Mouse (Mus musculus) heart, postnatal 25 days (tissue): Measurements from ENCODE around the gene Ift22. TPM values are rescaled to one million over a fixed set of nuclear protein-coding genes. Genes with fewer than 3 reads are reported as not detected.

ENCODE experiments used
- total RNA-seq, 2 experiments: library from RNA; stranded (reverse); gene quantifications; 2 replicates each; pipeline ENCODE4 v1.2.3; 2021

Ift22 gene
- total RNA-seq, 2 experiments from 2014 or later: 8.8 to 8.9 TPM

Other genes with a start within 250 kb of the Ift22 start
- not detected for gene Myl10, start 215.0 kb upstream of the Ift22 start, total RNA-seq
- gene Col26a1, start 24.9 kb upstream of the Ift22 start, total RNA-seq: 1 to 10 TPM; 2.7 to 2.8 TPM
- gene Fis1, start 45.1 kb downstream of the Ift22 start, total RNA-seq: 100 to 1,000 TPM; 172 to 177 TPM
- gene Cldn15, start 58.5 kb downstream of the Ift22 start, total RNA-seq: 10 to 100 TPM in 1 of 2 experiments, 1 to 10 TPM in 1; 8.9 to 10.4 TPM
- gene Plod3, start 78.9 kb downstream of the Ift22 start, total RNA-seq: 10 to 100 TPM; 37.5 to 40.4 TPM
- 10 to 100 TPM; 57.2 to 67.0 TPM for gene Znhit1, start 79.9 kb downstream of the Ift22 start, total RNA-seq
- gene Vgf, start 118.2 kb downstream of the Ift22 start, total RNA-seq: not detected
- gene Ap1s1, start 138.0 kb downstream of the Ift22 start, total RNA-seq: 10 to 100 TPM; 34.4 to 43.0 TPM
- 10 to 100 TPM; 18.3 to 27.6 TPM for gene Serpine1, start 164.1 kb downstream of the Ift22 start, total RNA-seq
- 10 to 100 TPM; 18.0 to 22.0 TPM for gene Trim56, start 208.1 kb downstream of the Ift22 start, total RNA-seq
- not detected for gene Muc3, start 241.2 kb downstream of the Ift22 start, total RNA-seq